Mouse (Mus musculus) brown adipose tissue, adult 24 weeks (tissue): ENCODE results near the gene Sgsm3. TPM values are rescaled to one million over a fixed set of nuclear protein-coding genes. Genes with fewer than 3 reads are reported as not detected.
"Not testable (repeated sequence)": the region's sequence is repeated elsewhere in the genome, so short reads cannot be mapped to it uniquely, and the experiment has no call there.

Experiments
- H3K27ac ChIP-seq: fragments of 200-500 bp; replicated peaks from 2 replicates; pipeline ENCODE4 v1.5.1; 2012; ENCODE audit warnings: low read depth, mild to moderate bottlenecking, low read length
- H3K4me1 ChIP-seq: fragments of 200-500 bp; 2 replicates; pipeline ENCODE4 v1.6.1; 2012; ENCODE audit warnings: low read length, mixed read lengths; ENCODE audit not compliant: control insufficient read depth, insufficient read depth, insufficient read length
- H3K4me3 ChIP-seq: fragments of 200-500 bp; 2 replicates; pipeline ENCODE4 v1.5.1; 2012; ENCODE audit warnings: low read depth, mild to moderate bottlenecking, low read length, moderate library complexity; ENCODE audit not compliant: insufficient read depth
- polyA plus RNA-seq: library from polyadenylated mRNA; stranded (reverse); fragments of >200 nt; gene quantifications from 2 replicates; pipeline ENCODE4 v1.2.4, GENCODE M21; 2012; ENCODE audit not compliant: missing spikeins, insufficient read depth, insufficient read length

Sgsm3 gene
- 5.5 and 5.9 TPM in 2 replicates for polyA plus RNA-seq

DNA sequence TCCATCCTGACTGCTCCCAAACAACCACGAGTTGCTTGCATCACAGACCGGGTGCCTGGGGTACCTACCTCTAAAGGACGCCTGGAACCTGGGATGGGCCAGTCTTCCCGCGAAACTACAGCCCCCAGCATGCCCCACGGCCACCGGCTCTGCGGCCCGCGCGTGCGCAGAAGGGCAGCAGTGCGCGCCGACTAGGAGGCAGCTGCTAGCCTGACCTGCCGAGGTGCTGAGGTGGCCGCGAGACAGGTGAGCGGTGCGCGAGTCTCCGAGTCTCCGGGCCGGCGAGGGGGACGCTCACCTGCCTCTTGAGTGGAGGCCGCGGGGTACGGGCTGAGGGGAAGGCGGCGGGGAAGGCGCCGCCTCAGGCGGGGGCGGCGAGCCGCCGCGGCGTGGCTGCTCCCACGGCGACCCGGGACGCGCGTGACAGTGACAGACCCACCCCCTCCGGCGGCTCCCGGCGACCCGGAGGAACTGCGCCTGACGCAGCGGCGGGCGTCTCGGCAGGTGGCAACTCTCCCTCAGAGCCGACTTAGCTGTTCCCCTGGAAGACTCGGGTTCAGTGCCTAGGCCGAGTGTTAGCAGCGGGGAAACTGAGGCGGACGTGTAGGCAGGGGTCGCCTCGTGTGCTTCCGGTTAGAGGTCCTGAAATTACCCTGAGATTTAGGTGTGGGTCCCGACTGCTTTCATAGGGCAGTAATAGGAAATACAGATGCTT, at the start of gene Sgsm3:
TSS of gene Sgsm3 (plus strand) at position 146 of the 715 bp plus-strand sequence.
- H3K27ac ChIP-seq: no peak within 1 kb of the TSS
- H3K4me3 ChIP-seq: peak within 1 kb of the TSS; percentile 95
- peaks cover 5% of the 10 kb centered on the region; the same call in 1 of the 2 replicates for H3K4me1 ChIP-seq

DNA sequence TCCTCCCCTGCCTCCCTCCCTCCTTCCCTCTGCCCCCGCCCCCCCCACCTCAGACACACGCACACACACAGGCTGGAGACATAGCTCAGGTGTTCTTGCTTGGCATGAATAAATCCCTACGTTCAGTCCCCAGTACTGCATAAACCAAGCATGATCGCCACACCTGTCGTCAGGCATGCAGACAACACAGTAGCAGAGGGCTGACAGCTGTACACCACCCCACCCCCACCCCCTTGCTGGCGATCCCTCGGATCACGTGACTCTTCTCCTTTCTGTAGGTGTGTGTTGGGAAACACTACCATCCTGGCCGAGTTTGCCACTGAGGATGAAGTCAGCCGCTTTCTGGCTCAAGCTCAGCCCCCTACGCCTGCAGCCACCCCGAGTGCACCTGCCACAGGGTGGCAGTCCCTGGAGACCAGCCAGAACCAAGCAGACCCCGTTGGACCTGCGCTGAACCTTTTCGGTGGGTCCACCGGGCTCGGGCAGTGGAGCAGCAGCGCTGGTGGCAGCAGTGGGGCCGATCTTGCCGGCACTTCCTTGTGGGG, 48.7 kb upstream of the Sgsm3 start:
- H3K4me1 ChIP-seq: no peaks in the 10 kb centered on the region
- no peak overlapping the region for H3K27ac ChIP-seq
- H3K4me3 ChIP-seq: no peak overlapping the region

DNA sequence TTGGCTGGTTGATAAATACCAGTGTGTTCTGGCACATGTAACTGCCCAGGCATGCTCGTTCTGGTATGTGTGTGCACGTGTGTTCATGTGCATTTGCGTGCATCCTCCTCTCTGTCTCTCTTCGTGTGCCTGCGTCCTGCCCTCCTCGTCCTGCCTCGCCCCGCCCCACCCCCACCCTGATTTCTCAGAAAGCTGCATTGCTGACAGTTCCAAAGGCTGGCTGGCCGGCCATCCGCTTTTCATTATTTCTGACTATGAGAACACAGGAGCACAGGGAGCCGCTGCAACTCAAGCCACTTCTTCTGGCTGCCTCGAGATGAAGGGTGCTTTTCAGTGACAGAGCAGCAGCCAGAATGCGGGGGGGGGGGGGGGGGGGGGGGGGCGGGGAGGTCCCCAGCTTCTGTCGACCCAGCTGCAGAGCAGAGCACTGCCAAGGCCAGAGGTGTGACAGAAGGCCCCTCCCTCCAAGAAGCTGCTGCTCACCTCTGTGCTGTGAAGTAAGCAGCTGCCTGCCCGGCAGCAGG, 47.5 kb upstream of the Sgsm3 start:
- Histone ChIP-seq H3K4me1 (no peaks in the 10 kb centered on the region), H3K27ac (no peak overlapping the region), H3K4me3 (no peak overlapping the region)

DNA sequence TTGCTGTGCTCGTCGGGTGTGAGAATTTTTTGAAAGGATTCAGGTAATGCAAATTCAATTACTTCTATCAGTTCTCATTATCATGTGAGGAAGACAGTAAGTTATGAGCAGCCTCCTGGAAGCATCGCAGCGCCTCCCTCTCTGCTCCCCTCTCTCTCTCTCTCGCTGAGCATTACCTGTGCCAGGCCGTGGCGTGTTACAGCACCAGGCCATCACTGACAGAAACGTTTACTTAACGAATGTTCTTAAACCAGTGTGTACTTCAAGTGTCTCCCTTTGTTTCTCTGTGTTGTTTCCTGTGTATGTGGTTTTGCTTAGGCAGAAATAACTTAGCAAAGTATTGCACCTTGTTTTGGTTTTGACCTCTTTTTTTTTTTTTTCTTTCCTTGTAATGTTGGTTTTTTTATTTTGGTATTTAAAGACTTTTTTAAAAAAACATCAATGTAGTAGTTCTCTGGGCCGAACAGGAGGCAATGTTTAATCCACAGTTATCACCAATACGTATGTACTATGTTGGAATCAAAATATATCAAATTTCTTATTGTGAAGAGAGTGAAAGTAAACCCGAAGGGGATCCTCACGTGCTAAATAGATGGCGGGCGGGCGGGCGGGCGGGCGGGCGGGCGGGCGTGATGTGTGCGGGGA, 46.8 kb upstream of the Sgsm3 start:
- H3K4me3 ChIP-seq, H3K27ac ChIP-seq, H3K4me1 ChIP-seq: not testable (repeated sequence)

DNA sequence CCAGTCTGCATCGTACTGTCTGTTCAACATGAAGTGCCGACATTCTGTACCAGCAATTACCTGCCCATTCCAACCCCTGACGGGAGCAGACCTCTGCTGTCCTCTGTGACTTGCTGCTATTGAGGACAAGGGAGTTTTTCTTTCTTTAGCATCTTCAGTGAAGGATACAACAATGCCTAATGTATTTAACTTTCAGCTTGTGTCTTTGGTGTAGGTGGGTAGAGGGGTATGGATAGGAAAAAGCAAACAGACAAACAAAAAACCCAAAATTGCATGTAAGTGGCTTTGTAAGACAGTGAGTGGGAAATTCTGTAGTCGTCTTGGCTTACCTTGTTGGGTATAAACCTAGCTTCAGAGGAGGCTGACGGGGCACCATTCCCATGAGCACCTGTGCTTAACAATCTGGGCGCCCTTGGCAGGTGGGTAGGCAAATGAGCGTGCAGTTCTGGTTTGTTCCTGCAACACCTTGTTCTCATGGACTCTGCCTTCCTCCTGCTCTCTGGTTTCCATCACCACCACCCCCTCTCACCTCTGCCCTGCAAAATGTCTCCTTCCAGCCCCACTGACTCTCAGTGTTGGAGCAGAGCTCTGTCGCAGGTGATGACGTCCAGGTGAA, 46.1 kb upstream of the Sgsm3 start:
- Histone ChIP-seq H3K4me3 (no peak overlapping the region), H3K27ac (no peak overlapping the region), H3K4me1 (no peaks in the 10 kb centered on the region; the same call in 1 of the 2 replicates)

DNA sequence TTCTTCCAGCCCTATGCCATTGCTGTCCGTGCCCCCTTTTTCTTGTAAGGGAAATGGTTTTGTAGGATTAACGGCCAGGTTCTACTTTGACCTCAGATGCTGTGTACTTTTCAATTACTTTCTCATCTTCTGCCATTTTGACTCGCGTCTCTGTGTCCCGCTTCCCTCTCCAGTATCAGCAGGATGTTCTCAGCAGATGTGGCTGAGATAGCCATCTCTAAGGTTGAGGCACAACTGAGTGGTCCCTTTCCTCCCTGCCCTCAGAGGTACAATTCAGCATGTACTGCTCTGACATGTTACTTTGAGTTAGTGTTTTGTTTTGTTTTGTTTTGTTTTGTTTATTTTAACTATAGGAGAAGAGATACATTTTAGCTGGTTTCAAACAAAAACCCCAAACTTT, 42.7 kb upstream of the Sgsm3 start:
- H3K4me3 ChIP-seq: no peak overlapping the region
- H3K4me1 ChIP-seq: no peaks in the 10 kb centered on the region; the same call in none of the 2 replicates
- H3K27ac ChIP-seq: no peak overlapping the region

DNA sequence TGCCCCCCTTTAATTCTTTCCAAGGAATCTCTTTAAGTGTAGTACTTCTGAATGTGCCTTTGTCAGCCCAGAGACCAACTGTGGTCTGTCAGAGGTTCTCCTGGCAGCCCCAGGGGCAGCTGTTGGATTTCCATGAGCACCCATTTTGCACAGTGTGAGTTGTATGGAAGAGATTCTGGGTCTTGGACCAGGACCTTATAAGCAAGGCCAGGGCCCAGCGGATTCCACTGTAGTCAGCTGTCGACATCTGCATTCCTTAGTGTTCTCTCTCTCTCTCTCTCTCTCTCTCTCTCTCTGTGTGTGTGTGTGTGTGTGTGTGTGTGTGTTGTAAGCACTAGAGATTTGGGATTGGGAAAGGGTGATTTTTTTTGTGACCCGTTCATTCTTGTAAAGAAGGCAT, 40.9 kb upstream of the Sgsm3 start:
- H3K4me3 ChIP-seq: no peak overlapping the region
- no peaks in the 10 kb centered on the region; the same call in none of the 2 replicates for H3K4me1 ChIP-seq
- H3K27ac ChIP-seq: no peak overlapping the region

DNA sequence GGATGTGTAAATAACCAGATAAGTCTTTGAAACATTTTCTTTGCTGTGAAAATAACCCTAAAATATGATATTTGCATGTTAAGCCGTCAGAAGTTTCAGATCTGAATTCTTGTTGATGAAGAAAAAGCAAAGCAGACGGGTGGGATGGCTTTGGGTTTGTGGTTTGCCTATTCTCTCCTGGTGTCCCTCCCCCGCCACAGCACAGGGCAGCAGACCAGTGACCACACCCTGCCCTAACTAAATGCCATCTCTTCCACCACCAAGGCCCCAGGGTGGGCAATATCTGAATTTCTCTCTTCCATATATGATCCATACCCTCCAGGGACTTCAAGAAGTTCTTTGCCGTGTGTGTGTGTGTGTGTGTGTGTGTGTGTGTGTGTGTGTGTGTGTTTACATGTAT, 39.0 kb upstream of the Sgsm3 start:
- H3K4me1 ChIP-seq: no peaks in the 10 kb centered on the region; the same call in none of the 2 replicates
- no peak overlapping the region for H3K4me3 ChIP-seq
- H3K27ac ChIP-seq: no peak overlapping the region; the same call in 1 of the 2 replicates

DNA sequence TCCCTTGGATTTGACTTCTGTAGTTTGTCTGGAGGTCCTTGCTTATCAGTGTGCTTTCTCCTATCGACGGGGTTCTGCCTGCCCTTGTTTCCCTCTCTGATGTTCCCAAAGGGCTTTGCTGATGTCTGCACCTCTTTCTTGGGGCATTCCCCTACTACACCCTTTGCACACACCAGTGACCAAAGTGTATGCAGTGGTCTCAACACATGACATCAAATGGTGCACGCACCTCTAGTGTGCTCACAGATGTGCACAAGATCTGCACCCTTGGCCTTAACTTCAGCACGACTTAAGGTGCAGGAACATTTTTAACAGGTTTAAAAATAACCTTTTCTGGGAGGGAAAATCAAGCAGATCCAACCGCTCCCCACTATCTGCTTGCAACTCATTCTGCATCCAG, 38.2 kb upstream of the Sgsm3 start:
- no peaks in the 10 kb centered on the region; the same call in none of the 2 replicates for H3K4me1 ChIP-seq
- no peak overlapping the region for H3K4me3 ChIP-seq
- H3K27ac ChIP-seq: no peak overlapping the region

DNA sequence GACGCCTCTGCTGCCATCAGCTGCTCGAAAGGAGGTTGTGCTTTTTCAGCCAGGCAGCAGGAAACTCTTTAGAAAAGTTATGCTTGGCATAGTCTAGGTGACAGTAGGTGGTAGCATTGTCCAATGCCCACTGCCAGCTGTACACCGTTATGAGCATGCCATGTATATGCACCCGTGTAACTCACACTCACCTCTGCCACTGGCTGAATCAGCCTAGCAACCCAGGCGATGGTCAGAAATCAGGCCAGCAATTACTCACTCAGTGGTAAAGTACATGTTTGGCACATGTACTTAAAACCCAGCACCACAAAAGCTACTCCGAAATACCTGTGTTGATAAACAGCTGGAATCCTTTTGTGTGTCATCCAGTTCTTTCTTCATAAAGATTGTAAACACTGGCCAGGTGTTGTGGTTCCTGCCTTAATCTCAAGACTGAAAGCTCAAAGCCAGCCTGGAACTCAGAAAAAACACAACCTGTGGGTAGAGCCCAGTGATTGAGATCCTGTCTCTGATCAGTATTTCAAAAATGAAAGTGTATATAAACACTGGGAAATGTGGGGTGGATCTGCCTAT, 36.0 kb upstream of the Sgsm3 start:
- H3K27ac ChIP-seq: no peak overlapping the region
- H3K4me3 ChIP-seq: no peak overlapping the region
- H3K4me1 ChIP-seq: no peaks in the 10 kb centered on the region; the same call in 1 of the 2 replicates

DNA sequence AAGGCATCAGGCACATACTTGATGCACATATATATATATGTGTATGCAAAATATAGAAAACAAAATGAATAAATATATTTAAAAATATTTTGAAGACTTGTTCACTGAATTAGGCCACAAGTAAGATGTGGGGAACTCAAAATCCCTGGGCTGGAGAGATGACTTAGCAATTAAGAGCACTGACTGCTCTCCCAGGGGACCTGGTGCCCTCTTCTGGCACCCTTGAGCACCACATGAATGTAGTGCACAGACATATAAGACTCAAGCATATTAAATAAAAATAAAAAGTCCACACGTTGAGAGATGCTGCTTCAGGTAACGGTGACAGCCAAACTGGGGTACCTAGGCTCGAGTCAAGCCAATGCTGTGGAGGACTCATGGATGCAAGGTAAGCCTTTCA, 31.7 kb upstream of the Sgsm3 start:
- Histone ChIP-seq H3K4me1 (peaks cover 5% of the 10 kb centered on the region), H3K4me3 (no peak overlapping the region), H3K27ac (no peak overlapping the region)

DNA sequence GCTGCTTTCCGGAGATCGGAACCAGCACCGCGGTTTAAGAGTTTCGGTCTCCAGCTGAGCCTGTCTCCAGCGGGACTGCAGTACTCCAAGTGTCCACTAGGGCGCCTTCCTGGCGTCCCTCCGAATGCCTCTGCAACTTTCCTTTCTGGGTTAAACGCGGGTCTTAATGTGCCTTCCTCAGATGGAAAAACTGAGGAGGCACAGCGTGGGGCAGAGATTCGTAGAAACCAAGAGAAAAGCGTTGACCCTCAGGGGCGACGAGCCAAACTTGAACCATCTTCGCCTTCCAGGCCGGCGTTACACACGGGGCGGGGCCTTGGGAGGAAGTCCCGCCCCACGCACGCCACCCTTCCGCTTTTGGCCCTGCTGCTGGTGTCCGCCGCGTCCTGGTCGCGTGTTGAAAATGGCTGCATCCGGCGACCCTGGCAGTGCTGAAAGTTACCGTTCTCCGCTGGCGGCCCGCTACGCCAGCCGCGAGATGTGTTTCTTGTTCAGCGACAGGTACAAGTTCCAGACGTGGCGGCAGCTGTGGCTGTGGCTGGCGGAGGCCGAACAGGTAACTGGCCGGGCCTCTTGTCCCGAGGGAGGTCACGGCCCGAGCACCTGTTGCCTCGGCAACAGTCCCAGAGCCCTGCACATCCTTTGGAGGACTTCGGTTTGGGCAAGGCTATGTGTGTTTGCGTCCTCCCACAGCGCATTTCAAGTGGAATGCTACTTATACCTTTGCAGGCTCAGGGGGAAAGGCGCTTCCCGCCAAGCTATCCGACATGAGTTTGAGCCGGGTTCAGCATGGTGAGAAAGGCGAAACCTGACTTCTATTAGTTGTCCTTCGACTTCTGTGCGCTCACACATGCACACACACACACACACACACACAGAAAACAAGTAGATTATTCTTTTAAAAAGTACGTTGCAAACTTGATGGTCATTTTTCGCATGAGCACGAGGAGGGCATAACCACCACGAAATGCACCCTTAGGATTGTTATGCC, 29.1 kb upstream of the Sgsm3 start, which contains the start of gene Adsl:
TSS of gene Adsl (plus strand) at position 346 of the 991 bp plus-strand sequence.
- H3K4me3 ChIP-seq: peak within 1 kb of the TSS; percentile 70
- H3K4me1 ChIP-seq: peaks cover 5% of the 10 kb centered on the region
- peak within 1 kb of the TSS; percentile 81 for H3K27ac ChIP-seq

DNA sequence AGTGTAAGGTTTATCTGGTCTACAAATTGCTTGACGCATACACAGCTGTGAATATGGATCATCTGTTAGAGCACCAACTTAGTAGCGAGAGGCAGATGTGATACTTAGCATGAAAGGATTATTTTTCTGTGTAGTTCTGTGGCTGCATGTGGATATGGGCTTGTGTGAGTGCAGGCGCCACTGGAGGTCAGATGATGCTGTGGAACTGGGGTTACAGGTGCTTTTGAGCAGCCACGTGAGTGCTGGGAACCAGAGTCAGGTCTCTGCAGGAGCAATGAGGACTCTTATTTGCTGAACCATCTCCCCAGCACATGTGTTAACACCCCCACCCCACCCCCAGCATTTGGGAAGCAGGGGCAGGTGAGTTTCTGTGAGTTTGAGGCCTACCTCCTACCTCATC, 28.1 kb upstream of the Sgsm3 start:
- Histone ChIP-seq H3K27ac (no peak overlapping the region), H3K4me1 (peaks cover 5% of the 10 kb centered on the region)

DNA sequence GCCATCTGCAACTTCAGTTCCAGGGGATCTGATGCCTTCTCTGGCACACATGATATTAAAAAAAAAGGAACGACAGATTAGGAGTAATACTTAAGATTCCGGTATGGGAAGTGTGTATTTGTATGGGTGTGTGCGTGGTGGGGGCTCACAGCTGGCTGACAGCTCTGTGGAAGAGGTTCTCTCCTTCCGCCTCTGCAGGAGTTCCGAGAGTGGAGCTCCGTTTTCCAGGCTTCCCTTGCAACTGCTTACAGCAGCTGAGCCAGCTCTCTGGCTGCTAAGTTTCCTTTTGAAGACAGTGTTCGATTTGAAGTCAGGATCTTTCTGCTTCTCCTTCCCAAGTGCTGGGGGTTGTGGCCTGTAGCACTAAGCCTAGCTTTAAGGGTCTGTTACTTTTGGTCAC, 27.5 kb upstream of the Sgsm3 start:
- H3K27ac ChIP-seq: no peak overlapping the region
- peaks cover 5% of the 10 kb centered on the region for H3K4me1 ChIP-seq
- 0 out of 2 replicates have a peak overlapping the region, but pooled peaks have one; percentile 70 for H3K4me3 ChIP-seq

More for the DNA sequence above, 28.1 kb upstream of the Sgsm3 start:
- H3K4me3 ChIP-seq: peak overlapping the region; percentile 70
